Mouse (Mus musculus): ENCODE measurements around the gene Sdhd. TPM values are rescaled to one million over a fixed set of nuclear protein-coding genes. Genes with fewer than 3 reads are reported as not detected.

The Sdhd gene
- total RNA-seq, 1 experiment = 168 TPM

DNA sequence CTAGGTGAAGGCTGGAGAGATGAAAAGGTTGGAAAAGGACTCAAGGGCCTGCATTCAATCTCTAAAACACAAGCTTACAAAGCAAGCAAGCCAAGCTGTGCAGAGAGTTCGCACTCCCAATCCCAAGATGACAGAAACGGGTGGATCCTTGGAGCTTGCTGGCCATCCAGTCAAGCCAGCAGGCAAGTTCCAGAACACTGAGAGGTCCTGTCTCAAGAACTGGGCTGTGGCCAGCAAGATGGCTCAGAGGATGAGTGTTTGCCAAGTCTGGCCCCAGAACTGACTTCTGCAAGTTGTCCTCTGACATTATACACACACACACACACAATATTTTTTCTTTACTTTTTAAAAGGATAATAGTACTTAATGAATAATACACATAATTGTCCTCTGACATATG lies 35.7 kb downstream of the Sdhd start:
- Histone ChIP-seq H3K9ac (ENCODE audit: insufficient read depth, low read depth, low read length, poor library complexity, severe bottlenecking) (no peak overlapping the region), H3K4me1 (ENCODE audit: control insufficient read depth in 2 of 2, insufficient read depth in 2 of 2, low read length in 2 of 2, poor library complexity in 1 of 2) (no peaks in the 10 kb centered on the region), H3K27ac (ENCODE audit: insufficient read depth, low read depth, low read length, poor library complexity, severe bottlenecking) (no peak overlapping the region), H3K9me3 (ENCODE audit: control insufficient read depth, insufficient read depth, low read depth, low read length) (no peaks in the 10 kb centered on the region), H3K36me3 (ENCODE audit: control insufficient read depth, insufficient read depth, low read length, poor library complexity, severe bottlenecking) (no peaks in the 10 kb centered on the region), H3K4me3 (ENCODE audit: insufficient read depth in 1 of 2, low read depth in 1 of 2, low read length in 2 of 2, poor library complexity in 1 of 2, severe bottlenecking in 1 of 2) (no peak overlapping the region)
- DNase-seq (ENCODE audit: low read depth, low spot score) = no peak
- TF ChIP-seq ZNF384 (IDR thresholded peaks at IDR 0.05; ENCODE audit: low read depth, low read length) (no peak), ZC3H11A (IDR thresholded peaks at IDR 0.05; ENCODE audit: borderline replicate concordance, low read depth, low read length) (no peak), HCFC1 (IDR thresholded peaks at IDR 0.05; ENCODE audit: borderline replicate concordance, insufficient read depth, low read length) (no peak), CHD2 (IDR thresholded peaks at IDR 0.05; ENCODE audit: low read depth, low read length) (no peak), MAFK (IDR thresholded peaks at IDR 0.05; ENCODE audit: insufficient read depth, low read depth, low read length) (no peak)
- in situ Hi-C loops (cut with MboI; ENCODE audit: low sequenced_read_pairs in 2 of 2, unreplicated experiment in 2 of 2) = no loop called here

DNA sequence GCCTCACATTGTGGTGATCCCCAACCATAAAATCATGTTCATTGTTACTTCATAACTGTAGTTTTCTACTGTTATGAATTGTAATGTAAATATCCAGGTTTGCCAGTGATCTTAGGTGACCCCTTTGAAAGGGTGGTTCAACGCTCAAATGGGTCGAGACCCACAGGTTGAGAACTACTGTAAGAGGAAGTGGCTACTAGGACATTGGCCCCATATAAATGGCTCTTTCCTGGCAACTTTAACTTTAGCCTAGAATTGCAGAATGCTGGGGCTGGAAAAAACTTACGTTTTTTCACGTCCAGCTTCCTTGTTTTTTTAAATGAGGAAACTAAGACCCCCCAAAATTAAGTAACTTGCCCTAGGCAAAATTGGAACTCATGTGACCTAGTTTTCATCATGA lies 36.2 kb downstream of the Sdhd start:
- no peak for TF ChIP-seq ZC3H11A (IDR thresholded peaks at IDR 0.05; ENCODE audit: borderline replicate concordance, low read depth, low read length)
- no peak for TF ChIP-seq HCFC1 (IDR thresholded peaks at IDR 0.05; ENCODE audit: borderline replicate concordance, insufficient read depth, low read length)
- no peak for TF ChIP-seq MAFK (IDR thresholded peaks at IDR 0.05; ENCODE audit: insufficient read depth, low read depth, low read length)
- in situ Hi-C loops (cut with MboI; ENCODE audit: low sequenced_read_pairs in 2 of 2, unreplicated experiment in 2 of 2) = no loop called here
- no peaks in the 10 kb centered on the region for H3K36me3 ChIP-seq (ENCODE audit: control insufficient read depth, insufficient read depth, low read length, poor library complexity, severe bottlenecking)
- H3K9ac ChIP-seq (ENCODE audit: insufficient read depth, low read depth, low read length, poor library complexity, severe bottlenecking) = no peak overlapping the region
- H3K27ac ChIP-seq (ENCODE audit: insufficient read depth, low read depth, low read length, poor library complexity, severe bottlenecking) = no peak overlapping the region
- no peak overlapping the region for H3K4me3 ChIP-seq (ENCODE audit: insufficient read depth in 1 of 2, low read depth in 1 of 2, low read length in 2 of 2, poor library complexity in 1 of 2, severe bottlenecking in 1 of 2)
- H3K9me3 ChIP-seq (ENCODE audit: control insufficient read depth, insufficient read depth, low read depth, low read length) = no peaks in the 10 kb centered on the region
- DNase-seq (ENCODE audit: low read depth, low spot score) = no peak
- no peaks in the 10 kb centered on the region for H3K4me1 ChIP-seq (ENCODE audit: control insufficient read depth in 2 of 2, insufficient read depth in 2 of 2, low read length in 2 of 2, poor library complexity in 1 of 2)

DNA sequence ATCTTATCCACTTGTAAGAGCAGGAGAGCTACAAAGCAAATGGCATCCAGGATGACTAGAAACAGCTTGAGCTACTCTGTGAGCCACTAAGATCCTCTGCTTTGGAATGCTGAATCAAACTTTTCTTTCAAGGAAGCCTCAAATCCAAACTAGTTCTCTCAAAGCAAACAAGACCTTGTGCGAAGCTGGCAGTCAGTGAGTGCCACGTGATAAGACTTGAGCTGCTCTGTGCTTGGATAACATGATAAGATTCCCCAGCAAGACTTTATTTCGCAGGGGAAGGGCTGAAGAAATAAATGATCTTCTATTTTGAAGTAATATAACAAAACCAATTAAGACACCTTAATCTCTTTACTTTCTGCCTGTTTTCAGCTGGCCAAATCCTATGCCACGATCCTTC lies 37.7 kb downstream of the Sdhd start:
- no peaks in the 10 kb centered on the region for H3K36me3 ChIP-seq (ENCODE audit: control insufficient read depth, insufficient read depth, low read length, poor library complexity, severe bottlenecking)
- no peak overlapping the region for H3K4me3 ChIP-seq (ENCODE audit: insufficient read depth in 1 of 2, low read depth in 1 of 2, low read length in 2 of 2, poor library complexity in 1 of 2, severe bottlenecking in 1 of 2)
- H3K27ac ChIP-seq (ENCODE audit: insufficient read depth, low read depth, low read length, poor library complexity, severe bottlenecking) = no peak overlapping the region
- in situ Hi-C loops (cut with MboI; ENCODE audit: low sequenced_read_pairs in 2 of 2, unreplicated experiment in 2 of 2) = no loop called here
- TF ChIP-seq ZC3H11A (IDR thresholded peaks at IDR 0.05; ENCODE audit: borderline replicate concordance, low read depth, low read length) (no peak), ZNF384 (IDR thresholded peaks at IDR 0.05; ENCODE audit: low read depth, low read length) (no peak), HCFC1 (IDR thresholded peaks at IDR 0.05; ENCODE audit: borderline replicate concordance, insufficient read depth, low read length) (no peak), MAFK (IDR thresholded peaks at IDR 0.05; ENCODE audit: insufficient read depth, low read depth, low read length) (no peak), CHD2 (IDR thresholded peaks at IDR 0.05; ENCODE audit: low read depth, low read length) (no peak)
- DNase-seq (ENCODE audit: low read depth, low spot score) = no peak
- H3K4me1 ChIP-seq (ENCODE audit: control insufficient read depth in 2 of 2, insufficient read depth in 2 of 2, low read length in 2 of 2, poor library complexity in 1 of 2) = 0 out of 4 replicates have a peak, but pooled peaks cover 0 to 2% of the 10 kb centered on the region in 2 experiments
- no peaks in the 10 kb centered on the region for H3K9me3 ChIP-seq (ENCODE audit: control insufficient read depth, insufficient read depth, low read depth, low read length)
- no peak overlapping the region for H3K9ac ChIP-seq (ENCODE audit: insufficient read depth, low read depth, low read length, poor library complexity, severe bottlenecking)

DNA sequence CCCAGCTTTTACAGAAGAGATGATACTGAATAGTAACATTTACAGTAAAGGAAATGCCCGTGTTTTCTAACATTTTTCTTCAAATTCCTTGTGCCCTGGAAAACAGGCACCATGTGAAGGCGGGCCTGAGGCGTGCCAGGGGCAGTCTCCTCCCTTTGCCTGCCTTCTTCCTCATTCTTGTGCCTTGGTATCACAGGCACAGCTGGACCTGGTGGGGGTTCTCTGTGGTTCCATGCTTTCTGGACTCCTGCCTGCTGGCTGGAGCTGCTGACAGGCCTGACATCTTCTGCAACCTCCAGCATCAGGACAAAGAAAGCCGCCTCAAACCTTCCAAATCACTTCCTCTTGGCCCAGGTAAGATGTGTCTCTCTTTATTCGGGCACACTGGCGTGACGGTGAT lies 38.4 kb downstream of the Sdhd start:
- Histone ChIP-seq H3K9ac (ENCODE audit: insufficient read depth, low read depth, low read length, poor library complexity, severe bottlenecking) (no peak overlapping the region), H3K27ac (ENCODE audit: insufficient read depth, low read depth, low read length, poor library complexity, severe bottlenecking) (no peak overlapping the region), H3K36me3 (ENCODE audit: control insufficient read depth, insufficient read depth, low read length, poor library complexity, severe bottlenecking) (no peaks in the 10 kb centered on the region), H3K9me3 (ENCODE audit: control insufficient read depth, insufficient read depth, low read depth, low read length) (no peaks in the 10 kb centered on the region), H3K4me1 (ENCODE audit: control insufficient read depth in 2 of 2, insufficient read depth in 2 of 2, low read length in 2 of 2, poor library complexity in 1 of 2) (0 out of 4 replicates have a peak, but pooled peaks cover 0 to 3% of the 10 kb centered on the region in 2 experiments), H3K4me3 (ENCODE audit: insufficient read depth in 1 of 2, low read depth in 1 of 2, low read length in 2 of 2, poor library complexity in 1 of 2, severe bottlenecking in 1 of 2) (no peak overlapping the region)
- DNase-seq (ENCODE audit: low read depth, low spot score) = no peak
- TF ChIP-seq MAFK (IDR thresholded peaks at IDR 0.05; ENCODE audit: insufficient read depth, low read depth, low read length) = no peak
- in situ Hi-C loops (cut with MboI; ENCODE audit: low sequenced_read_pairs in 2 of 2, unreplicated experiment in 2 of 2) = no loop called here

DNA sequence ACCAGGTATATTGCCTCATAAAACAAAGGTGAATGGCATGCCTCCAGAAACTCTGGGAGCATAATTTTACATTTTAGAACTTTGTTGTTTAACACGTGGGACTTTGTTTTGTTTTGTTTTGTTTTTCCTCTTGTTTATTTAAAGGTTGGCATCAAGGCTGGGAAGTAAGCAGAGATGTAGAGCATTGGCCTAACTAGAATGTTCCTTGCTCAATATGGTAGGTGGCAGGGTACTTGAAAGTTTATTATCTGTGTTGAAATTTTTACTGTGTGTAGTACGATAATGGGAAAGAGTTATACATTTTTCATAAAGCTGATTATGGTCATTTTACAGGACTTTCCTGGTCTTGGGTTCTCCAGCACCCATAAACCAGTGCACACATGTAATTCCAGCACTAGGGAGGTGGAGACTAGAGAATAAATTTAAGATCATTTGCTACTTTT lies 41.7 kb downstream of the Sdhd start:
- no peaks in the 10 kb centered on the region for H3K9me3 ChIP-seq (ENCODE audit: control insufficient read depth, insufficient read depth, low read depth, low read length)
- no peak for DNase-seq (ENCODE audit: low read depth, low spot score)
- no peak for TF ChIP-seq ZC3H11A (IDR thresholded peaks at IDR 0.05; ENCODE audit: borderline replicate concordance, low read depth, low read length)
- no peak for TF ChIP-seq HCFC1 (IDR thresholded peaks at IDR 0.05; ENCODE audit: borderline replicate concordance, insufficient read depth, low read length)
- no peak for TF ChIP-seq CHD2 (IDR thresholded peaks at IDR 0.05; ENCODE audit: low read depth, low read length)
- TF ChIP-seq MAFK (IDR thresholded peaks at IDR 0.05; ENCODE audit: insufficient read depth, low read depth, low read length) = no peak
- TF ChIP-seq ZNF384 (IDR thresholded peaks at IDR 0.05; ENCODE audit: low read depth, low read length) = no peak
- H3K4me3 ChIP-seq (ENCODE audit: insufficient read depth in 1 of 2, low read depth in 1 of 2, low read length in 2 of 2, poor library complexity in 1 of 2, severe bottlenecking in 1 of 2) = no peak overlapping the region
- 0 out of 4 replicates have a peak, but pooled peaks cover 0 to 3% of the 10 kb centered on the region in 2 experiments for H3K4me1 ChIP-seq (ENCODE audit: control insufficient read depth in 2 of 2, insufficient read depth in 2 of 2, low read length in 2 of 2, poor library complexity in 1 of 2)
- H3K9ac ChIP-seq (ENCODE audit: insufficient read depth, low read depth, low read length, poor library complexity, severe bottlenecking) = no peak overlapping the region
- no peak overlapping the region for H3K27ac ChIP-seq (ENCODE audit: insufficient read depth, low read depth, low read length, poor library complexity, severe bottlenecking)
- in situ Hi-C loops (cut with MboI; ENCODE audit: low sequenced_read_pairs in 2 of 2, unreplicated experiment in 2 of 2) = no loop called here
- H3K36me3 ChIP-seq (ENCODE audit: control insufficient read depth, insufficient read depth, low read length, poor library complexity, severe bottlenecking) = no peaks in the 10 kb centered on the region

All from ES-E14 (cell line).